Mouse (Mus musculus): ENCODE data around the gene Cyp2d22.

GRCm38 (mm10) chr15:82423471-82423870 lies 43.4 kb upstream of the Cyp2d22 start:
- no peak for TF ChIP-seq POLR2A (IDR thresholded peaks at IDR 0.05; ENCODE audit: insufficient read depth, low read length)
- TF ChIP-seq EP300 (IDR thresholded peaks at IDR 0.05; ENCODE audit: insufficient read depth, low read depth, low read length): no peak
- no peak for TF ChIP-seq CTCF (IDR thresholded peaks at IDR 0.05; ENCODE audit: low read depth, low read length)
